Mouse (Mus musculus) forebrain, embryonic 12.5 days (tissue): ENCODE results near the gene Eif3f. TPM values are rescaled to one million over a fixed set of nuclear protein-coding genes. Genes with fewer than 3 reads are reported as not detected.

Experiments
- ATAC-seq: fragments of 200-750 bp; cut with Nextera tagmentation; 2 replicates; pipeline ENCODE4 v1.8.0; 2017; ENCODE audit warnings: moderate TSS enrichment; ENCODE audit not compliant: low FRiP score
- H3K27ac ChIP-seq: fragments of 300-500 bp; sonication (generic); 2 replicates; pipeline ENCODE4 v1.5.1; 2016; ENCODE audit warnings: mild to moderate bottlenecking
- H3K27me3 ChIP-seq: fragments of 300-500 bp; sonication (generic); 2 replicates; pipeline ENCODE4 v1.6.1; 2016; ENCODE audit warnings: mild to moderate bottlenecking
- H3K36me3 ChIP-seq: fragments of 300-500 bp; sonication (generic); replicated peaks from 2 replicates; pipeline ENCODE4 v1.6.1; 2016; ENCODE audit warnings: mild to moderate bottlenecking
- H3K4me1 ChIP-seq: fragments of 300-500 bp; sonication (generic); 2 replicates; pipeline ENCODE4 v1.6.1; 2016
- H3K4me2 ChIP-seq: fragments of 300-500 bp; sonication (generic); 2 replicates; pipeline ENCODE4 v1.6.1; 2016; ENCODE audit warnings: mild to moderate bottlenecking, moderate library complexity
- H3K4me3 ChIP-seq: fragments of 300-500 bp; sonication (generic); replicated peaks from 2 replicates; pipeline ENCODE4 v1.5.1; 2016; ENCODE audit warnings: mild to moderate bottlenecking
- H3K9ac ChIP-seq: fragments of 300-500 bp; sonication (generic); 2 replicates; pipeline ENCODE4 v1.6.1; 2016; ENCODE audit warnings: mild to moderate bottlenecking
- H3K9me3 ChIP-seq: fragments of 300-500 bp; sonication (generic); 2 replicates; pipeline ENCODE4 v1.6.1; 2016
- WGBS: fragments of 180-500 bp; shearing (Covaris S2); methylation state at CpG from one replicate; pipeline ENCODE4 v1.1.7; 2016; 5-methylcytosine and 5-hydroxymethylcytosine counted together
- polyA plus RNA-seq: library from polyadenylated mRNA; unstranded; fragments of >200 nt; fragmentation: Nextera tagmentation; extraction: Ambion mirVana; gene quantifications from 2 replicates; pipeline ENCODE4 v1.2.1, GENCODE M21; 2016

Eif3f gene
- polyA plus RNA-seq, 1 experiment from 2014 or later, result 79.0 TPM

- peak; percentile 68 for ATAC-seq
- 2% methylated on average over 2 of the region's 2 CpGs for WGBS
Observed at GRCm38 (mm10) chr7:108944002-108944401, 9.8 kb downstream of the Eif3f start.

DNA sequence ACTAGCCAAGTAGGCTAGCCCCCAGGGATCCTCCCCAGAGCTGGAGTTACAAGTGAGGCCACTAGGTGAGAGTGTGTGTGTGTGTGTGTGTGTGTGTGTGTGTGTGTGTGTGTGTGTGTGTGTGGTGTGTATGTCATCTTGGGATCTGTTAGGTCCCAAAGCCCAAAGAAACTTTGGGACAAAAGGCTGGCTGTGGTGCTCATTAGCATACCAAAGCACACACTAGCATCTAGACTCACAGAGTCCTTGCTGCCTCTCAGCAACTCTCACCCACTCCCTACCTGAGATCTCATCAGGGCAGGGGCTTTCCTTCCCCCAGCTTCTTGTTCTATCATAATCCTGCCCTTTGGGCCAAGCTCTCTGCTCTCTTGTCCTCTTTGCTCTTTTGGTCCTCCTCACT lies 14.4 kb downstream of the Eif3f start:
- H3K27me3 ChIP-seq, result peaks cover 48% of the 10 kb centered on the region
- H3K9ac ChIP-seq, result no peak overlapping the region
- no peak overlapping the region for H3K27ac ChIP-seq
- ATAC-seq, result no peak
- H3K9me3 ChIP-seq, result no peaks in the 10 kb centered on the region
- H3K4me1 ChIP-seq, result peaks cover 18% of the 10 kb centered on the region
- H3K4me2 ChIP-seq, result no peak overlapping the region
- H3K4me3 ChIP-seq, result no peak overlapping the region
- peaks cover 16% of the 10 kb centered on the region for H3K36me3 ChIP-seq

More at GRCm38 (mm10) chr7:108944002-108944401, 9.8 kb downstream of the Eif3f start:
- peaks cover 5% of the 10 kb centered on the region; the same call in 1 of the 2 replicates for H3K4me1 ChIP-seq
- H3K9me3 ChIP-seq, result no peaks in the 10 kb centered on the region
- no peak overlapping the region for H3K4me2 ChIP-seq
- H3K4me3 ChIP-seq, result no peak overlapping the region
- no peak overlapping the region for H3K9ac ChIP-seq
- no peak overlapping the region for H3K27ac ChIP-seq
- peaks cover 4% of the 10 kb centered on the region for H3K27me3 ChIP-seq
- H3K36me3 ChIP-seq, result peaks cover 59% of the 10 kb centered on the region

- Histone ChIP-seq H3K36me3 (peaks cover 12% of the 10 kb centered on the region), H3K27ac (no peak overlapping the region), H3K4me2 (no peak overlapping the region), H3K27me3 (peaks cover 52% of the 10 kb centered on the region), H3K4me3 (no peak overlapping the region), H3K9ac (no peak overlapping the region), H3K9me3 (no peaks in the 10 kb centered on the region), H3K4me1 (peaks cover 18% of the 10 kb centered on the region)
- 20% methylated on average over 2 of the region's 2 CpGs for WGBS
- no peak for ATAC-seq
Observed at GRCm38 (mm10) chr7:108949301-108949700, 15.1 kb downstream of the Eif3f start.

DNA sequence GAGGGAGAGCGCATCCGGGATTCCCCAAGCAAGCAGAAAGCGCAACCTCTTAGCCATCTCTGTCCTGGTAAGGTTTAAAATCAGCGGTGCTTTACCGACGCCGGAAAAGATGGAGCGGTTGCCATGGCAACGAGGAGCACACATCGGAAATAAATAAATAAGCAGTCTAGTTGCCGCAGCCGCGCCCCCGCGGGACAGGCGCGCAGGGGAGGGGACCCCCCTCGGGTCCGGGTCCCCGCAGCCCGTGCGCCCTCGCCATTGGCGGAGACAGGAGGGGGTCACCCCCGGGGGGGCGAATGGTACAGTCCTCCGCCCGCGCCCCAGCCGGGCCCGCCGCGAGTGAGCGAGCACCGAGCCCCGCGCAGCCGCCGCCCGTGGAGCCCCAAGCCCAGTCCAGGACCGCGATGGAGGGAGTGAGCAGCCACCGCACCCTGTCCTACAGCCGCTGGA lies 16.1 kb downstream of the Eif3f start, which contains the start of gene Tub:
Gene Tub, plus strand, starts transcription at position 27 of the 450 bp plus-strand sequence.
- peak within 1 kb of the TSS; percentile 66 for H3K4me3 ChIP-seq
- H3K36me3 ChIP-seq, result peaks cover 5% of the 10 kb centered on the region
- H3K27ac ChIP-seq, result no peak within 1 kb of the TSS
- H3K27me3 ChIP-seq, result peaks cover 53% of the 10 kb centered on the region
- ATAC-seq, result peak; percentile 78
- H3K4me1 ChIP-seq, result peaks cover 18% of the 10 kb centered on the region
- H3K9ac ChIP-seq, result peak within 1 kb of the TSS; percentile 63
- no peaks in the 10 kb centered on the region for H3K9me3 ChIP-seq
- H3K4me2 ChIP-seq, result peak within 1 kb of the TSS; percentile 100
- WGBS, result 1% methylated on average over 31 of the region's 44 CpGs

- Histone ChIP-seq H3K4me2 (peak overlapping the region; percentile 100), H3K4me1 (peaks cover 18% of the 10 kb centered on the region), H3K36me3 (0 out of 2 replicates have a peak, but pooled peaks cover under 1% of the 10 kb centered on the region), H3K27ac (no peak overlapping the region), H3K9me3 (no peaks in the 10 kb centered on the region), H3K4me3 (peak overlapping the region; percentile 66), H3K9ac (peak overlapping the region; percentile 63), H3K27me3 (peaks cover 53% of the 10 kb centered on the region)
- under 1% methylated on average over 52 of the region's 52 CpGs for WGBS
- ATAC-seq, result peak; percentile 24
Observed at GRCm38 (mm10) chr7:108950762-108951331, 16.6 kb downstream of the Eif3f start.

- H3K36me3 ChIP-seq, result no peaks in the 10 kb centered on the region
- WGBS, result 87% methylated on average over 6 of the region's 6 CpGs
- peaks cover 53% of the 10 kb centered on the region for H3K27me3 ChIP-seq
- H3K9ac ChIP-seq, result no peak overlapping the region
- H3K4me2 ChIP-seq, result no peak overlapping the region
- H3K9me3 ChIP-seq, result no peaks in the 10 kb centered on the region
- peaks cover 18% of the 10 kb centered on the region for H3K4me1 ChIP-seq
- no peak overlapping the region for H3K27ac ChIP-seq
- no peak overlapping the region for H3K4me3 ChIP-seq
- no peak for ATAC-seq
Observed at GRCm38 (mm10) chr7:108952801-108953200, 18.6 kb downstream of the Eif3f start.

DNA sequence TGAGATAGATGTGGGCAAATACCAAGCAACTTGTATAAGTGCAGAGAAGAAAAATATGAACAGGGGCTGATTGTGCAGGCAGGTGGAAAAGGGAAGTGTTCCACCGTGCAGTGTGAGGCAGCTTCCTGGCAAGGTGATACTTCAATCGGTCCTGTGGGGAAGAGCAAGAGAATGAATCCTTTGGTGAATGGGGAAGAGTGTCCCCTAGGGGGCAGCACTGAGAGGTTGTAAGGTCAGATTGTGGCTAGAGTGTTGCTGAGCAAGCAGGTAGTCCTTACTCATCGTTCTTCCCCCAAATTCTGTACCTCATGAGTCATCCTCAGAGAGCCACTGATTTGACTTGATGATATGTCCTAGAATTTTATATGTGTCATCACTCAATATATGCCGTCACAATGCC lies 20.0 kb downstream of the Eif3f start:
- Histone ChIP-seq H3K4me2 (no peak overlapping the region), H3K4me1 (peaks cover 13% of the 10 kb centered on the region), H3K9ac (no peak overlapping the region), H3K27me3 (peaks cover 47% of the 10 kb centered on the region), H3K4me3 (no peak overlapping the region), H3K27ac (no peak overlapping the region), H3K36me3 (no peaks in the 10 kb centered on the region), H3K9me3 (no peaks in the 10 kb centered on the region)
- no peak for ATAC-seq
- WGBS, result 59% methylated on average over 4 of the region's 4 CpGs

DNA sequence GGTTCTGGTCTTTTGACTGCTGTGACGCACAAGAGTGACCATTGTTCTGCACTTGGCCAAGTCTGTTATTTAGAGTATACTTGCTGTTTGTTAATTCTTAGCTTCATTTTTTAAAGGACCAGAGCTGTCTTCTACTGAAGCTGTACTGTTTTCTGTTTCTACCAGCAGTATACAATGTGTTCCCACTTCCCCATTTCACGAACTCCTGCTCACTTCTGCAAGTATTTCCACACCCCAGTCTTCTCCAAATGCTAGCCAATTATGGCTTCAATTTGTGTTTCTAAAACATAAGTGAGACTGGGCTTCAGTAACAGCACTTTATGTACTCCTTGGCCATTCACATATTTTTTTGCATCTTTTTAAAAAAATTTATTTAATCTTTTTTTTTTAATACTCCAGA lies 23.5 kb downstream of the Eif3f start:
- WGBS, result 76% methylated on average over 2 of the region's 2 CpGs

DNA sequence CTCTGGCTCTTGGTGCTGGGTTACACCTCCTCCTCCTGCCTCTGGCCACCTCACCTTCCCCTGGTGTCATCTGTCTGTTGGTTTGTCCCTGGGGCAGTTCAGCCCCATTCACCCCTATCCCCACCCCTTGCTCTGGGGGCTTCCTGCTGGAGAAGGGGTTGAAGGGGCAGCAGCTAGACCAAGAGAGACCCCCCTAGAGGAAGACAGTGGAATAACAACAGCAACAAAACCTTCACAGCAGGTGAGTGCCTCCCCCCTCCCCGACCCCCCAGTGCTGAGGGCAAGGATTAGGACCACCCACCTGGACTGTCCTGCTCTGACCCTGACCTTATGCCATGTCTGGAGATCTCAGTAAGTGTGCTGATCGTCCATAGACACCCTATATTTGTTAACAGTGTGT lies 31.8 kb downstream of the Eif3f start:
- Histone ChIP-seq H3K9me3 (no peaks in the 10 kb centered on the region), H3K9ac (no peak overlapping the region), H3K27me3 (peaks cover 16% of the 10 kb centered on the region; the same call in 1 of the 2 replicates), H3K4me2 (no peak overlapping the region), H3K27ac (no peak overlapping the region), H3K4me3 (no peak overlapping the region), H3K4me1 (no peaks in the 10 kb centered on the region), H3K36me3 (no peaks in the 10 kb centered on the region)
- ATAC-seq, result no peak
- 35% methylated on average over 2 of the region's 2 CpGs for WGBS

More for the DNA sequence above, 23.5 kb downstream of the Eif3f start:
- Histone ChIP-seq H3K36me3 (no peaks in the 10 kb centered on the region), H3K27me3 (peaks cover 15% of the 10 kb centered on the region), H3K9ac (no peak overlapping the region), H3K9me3 (no peaks in the 10 kb centered on the region), H3K4me2 (no peak overlapping the region), H3K4me1 (no peaks in the 10 kb centered on the region), H3K27ac (no peak overlapping the region), H3K4me3 (no peak overlapping the region)
- ATAC-seq, result no peak

DNA sequence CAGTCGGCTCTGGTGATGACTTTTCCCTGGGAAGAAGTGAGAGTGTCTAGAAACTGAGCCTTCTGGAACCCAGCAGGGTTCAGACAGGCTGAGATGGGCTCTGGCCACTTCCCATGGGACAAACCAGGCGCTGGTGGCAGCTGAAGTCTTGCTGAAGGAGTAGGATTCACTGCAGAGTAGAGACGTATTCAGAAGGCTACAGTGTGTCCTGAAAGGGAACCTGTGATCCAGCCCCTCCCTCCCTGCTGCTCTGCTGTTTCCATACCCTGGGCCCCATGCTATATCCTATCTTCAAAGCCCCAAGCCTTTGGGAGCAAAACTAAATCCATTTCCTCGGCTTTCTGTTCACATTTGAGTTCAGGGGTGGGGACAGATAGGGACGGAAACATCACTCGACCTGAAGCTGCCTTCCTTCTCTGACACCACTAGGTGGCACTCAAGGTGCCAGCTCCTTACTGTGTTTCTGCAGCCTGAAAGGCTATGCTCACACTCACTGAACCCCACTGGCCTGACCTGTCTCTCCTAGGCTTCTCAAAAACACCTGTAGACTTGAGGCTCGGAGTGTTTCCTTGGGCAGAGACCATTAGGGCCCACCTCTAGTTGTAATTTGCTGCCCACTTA lies 32.6 kb downstream of the Eif3f start:
- H3K9me3 ChIP-seq, result no peaks in the 10 kb centered on the region
- no peak overlapping the region for H3K9ac ChIP-seq
- peaks cover 3% of the 10 kb centered on the region for H3K4me1 ChIP-seq
- H3K4me2 ChIP-seq, result no peak overlapping the region
- peaks cover 19% of the 10 kb centered on the region; the same call in 1 of the 2 replicates for H3K27me3 ChIP-seq
- 30% methylated on average over 7 of the region's 7 CpGs for WGBS
- H3K36me3 ChIP-seq, result no peaks in the 10 kb centered on the region
- no peak overlapping the region for H3K27ac ChIP-seq
- ATAC-seq, result peak; percentile 78
- no peak overlapping the region for H3K4me3 ChIP-seq

DNA sequence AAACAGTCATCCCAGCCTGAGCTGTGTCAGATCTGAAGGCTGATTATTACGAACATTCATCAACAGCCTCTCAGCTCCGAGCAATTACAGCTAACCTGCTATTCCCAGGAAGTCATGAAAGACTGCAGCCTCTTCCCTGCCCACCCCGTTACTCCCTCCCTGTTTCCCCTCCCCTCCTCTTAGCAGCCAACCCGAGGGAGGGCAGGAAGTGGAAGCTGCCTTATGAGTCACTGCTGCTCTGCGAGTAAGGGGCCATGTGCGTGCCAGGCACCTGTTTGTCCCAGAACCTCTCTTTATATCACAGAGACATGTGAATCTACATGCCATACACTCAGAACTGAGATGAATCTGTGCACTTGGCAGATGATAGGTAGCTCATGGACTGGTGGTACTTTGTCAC lies 34.0 kb downstream of the Eif3f start:
- peaks cover 16% of the 10 kb centered on the region; the same call in 1 of the 2 replicates for H3K27me3 ChIP-seq
- H3K27ac ChIP-seq, result no peak overlapping the region
- H3K36me3 ChIP-seq, result no peaks in the 10 kb centered on the region
- no peak overlapping the region for H3K4me2 ChIP-seq
- H3K9ac ChIP-seq, result no peak overlapping the region
- no peaks in the 10 kb centered on the region for H3K9me3 ChIP-seq
- peaks cover 16% of the 10 kb centered on the region for H3K4me1 ChIP-seq
- WGBS, result 62% methylated on average over 6 of the region's 6 CpGs
- no peak overlapping the region for H3K4me3 ChIP-seq
- ATAC-seq, result no peak

- peaks cover 16% of the 10 kb centered on the region for H3K4me1 ChIP-seq
- WGBS, result 39% methylated on average over 6 of the region's 6 CpGs
- H3K4me3 ChIP-seq, result no peak overlapping the region
- peak overlapping the region; percentile 68 for H3K27ac ChIP-seq
- H3K9ac ChIP-seq, result no peak overlapping the region
- H3K27me3 ChIP-seq, result peaks cover 9% of the 10 kb centered on the region; the same call in 1 of the 2 replicates
- no peaks in the 10 kb centered on the region for H3K36me3 ChIP-seq
- ATAC-seq, result peak; percentile 84
- H3K9me3 ChIP-seq, result no peaks in the 10 kb centered on the region
- peak overlapping the region; percentile 6 for H3K4me2 ChIP-seq
Observed at GRCm38 (mm10) chr7:108972273-108972672, 38.1 kb downstream of the Eif3f start.
